Mouse (Mus musculus): ENCODE measurements around the gene Ehbp1l1. TPM values are rescaled to one million over a fixed set of nuclear protein-coding genes. Genes with fewer than 3 reads are reported as not detected.
A peak's percentile ranks its signal among the peaks of the same experiment; 100 is the strongest.

Ehbp1l1 gene
- polyA plus RNA-seq, 1 experiment = 105 TPM

DNA sequence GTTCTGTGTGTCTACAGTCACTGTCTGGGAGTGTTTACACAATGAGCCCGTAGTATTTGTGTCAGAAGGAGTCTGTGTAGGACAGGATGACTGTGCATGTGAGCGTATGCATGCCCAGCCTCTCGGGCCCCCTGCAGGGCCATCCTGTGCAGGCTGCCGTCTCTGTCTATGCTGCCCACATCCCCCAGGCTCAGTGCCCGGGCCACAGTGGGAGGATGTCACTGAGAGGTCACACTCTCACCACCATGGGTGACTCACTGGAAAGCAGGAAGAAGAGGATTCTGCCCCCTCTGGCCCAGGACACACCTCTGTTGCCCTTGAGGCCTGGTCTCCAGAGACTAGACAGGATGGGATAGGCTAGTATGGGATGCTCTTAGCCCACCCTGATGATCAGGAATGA, 17.5 kb upstream of the Ehbp1l1 start:
- H3K4me3 ChIP-seq (ENCODE audit: control insufficient read depth, low read depth, low read length) = no peak overlapping the region
- H3K27me3 ChIP-seq (ENCODE audit: control insufficient read depth, insufficient read depth, low read length) = no peaks in the 10 kb centered on the region
- no peak for TF ChIP-seq POLR2A (IDR thresholded peaks at IDR 0.05; ENCODE audit: control insufficient read depth, low read depth, low read length)
- TF ChIP-seq CTCF (IDR thresholded peaks at IDR 0.05; ENCODE audit: control insufficient read depth, insufficient read depth, insufficient replicate concordance, low read depth, low read length) = no peak
- peaks cover 40% of the 10 kb centered on the region for H3K4me1 ChIP-seq (ENCODE audit: control insufficient read depth, insufficient read depth, low read length)
- H3K27ac ChIP-seq (ENCODE audit: control insufficient read depth, insufficient read depth, low read depth, low read length) = no peak overlapping the region
- H3K36me3 ChIP-seq (ENCODE audit: control insufficient read depth, insufficient read depth, low read length) = no peaks in the 10 kb centered on the region

GRCm38 (mm10) chr19:5742241-5742641, 16.1 kb upstream of the Ehbp1l1 start:
- Histone ChIP-seq H3K36me3 (ENCODE audit: control insufficient read depth, insufficient read depth, low read length) (no peaks in the 10 kb centered on the region), H3K27me3 (ENCODE audit: control insufficient read depth, insufficient read depth, low read length) (no peaks in the 10 kb centered on the region), H3K4me1 (ENCODE audit: control insufficient read depth, insufficient read depth, low read length) (peaks cover 40% of the 10 kb centered on the region), H3K27ac (ENCODE audit: control insufficient read depth, insufficient read depth, low read depth, low read length) (no peak overlapping the region), H3K4me3 (ENCODE audit: control insufficient read depth, low read depth, low read length) (peak overlapping the region; percentile 67)
- TF ChIP-seq CTCF (IDR thresholded peaks at IDR 0.05; ENCODE audit: control insufficient read depth, insufficient read depth, insufficient replicate concordance, low read depth, low read length) (no peak), POLR2A (IDR thresholded peaks at IDR 0.05; ENCODE audit: control insufficient read depth, low read depth, low read length) (no peak)

DNA sequence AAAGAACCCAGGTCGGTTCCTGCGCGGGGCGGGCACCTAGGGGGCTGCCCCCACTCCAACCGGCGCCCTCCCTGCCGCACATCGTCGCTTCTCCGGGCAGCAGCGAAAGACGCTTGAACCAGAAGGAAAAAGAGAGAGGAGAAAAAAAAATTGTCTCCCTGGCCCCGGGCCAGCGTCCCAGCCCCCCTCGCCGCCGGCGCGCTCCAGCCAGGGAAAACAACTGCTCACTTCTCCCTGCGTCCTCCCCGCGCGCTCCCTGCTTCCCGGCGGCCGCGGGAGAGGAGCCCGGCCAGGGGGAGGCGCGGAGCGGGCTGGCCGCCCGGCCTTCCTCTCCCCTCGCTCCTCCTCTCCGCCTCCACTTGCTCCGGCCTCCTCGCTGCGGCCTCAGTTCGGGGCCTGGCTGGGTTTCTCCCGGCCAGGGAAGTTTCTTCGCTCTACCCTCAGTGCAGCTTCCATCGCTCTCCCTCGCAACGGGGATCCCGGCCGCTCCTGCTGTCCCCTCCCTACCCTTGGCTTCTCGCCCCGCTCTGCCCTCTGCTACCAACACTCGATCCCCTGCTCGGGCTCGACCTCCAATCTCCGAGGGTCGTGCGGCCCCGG, 15.6 kb upstream of the Ehbp1l1 start:
- Histone ChIP-seq H3K4me1 (ENCODE audit: control insufficient read depth, insufficient read depth, low read length) (peaks cover 40% of the 10 kb centered on the region), H3K27me3 (ENCODE audit: control insufficient read depth, insufficient read depth, low read length) (no peaks in the 10 kb centered on the region), H3K4me3 (ENCODE audit: control insufficient read depth, low read depth, low read length) (peak overlapping the region; percentile 67), H3K36me3 (ENCODE audit: control insufficient read depth, insufficient read depth, low read length) (no peaks in the 10 kb centered on the region), H3K27ac (ENCODE audit: control insufficient read depth, insufficient read depth, low read depth, low read length) (peak overlapping the region; percentile 55; the same call in 1 of the 2 replicates)
- TF ChIP-seq CTCF (IDR thresholded peaks at IDR 0.05; ENCODE audit: control insufficient read depth, insufficient read depth, insufficient replicate concordance, low read depth, low read length) = no peak
- no peak for TF ChIP-seq POLR2A (IDR thresholded peaks at IDR 0.05; ENCODE audit: control insufficient read depth, low read depth, low read length)

GRCm38 (mm10) chr19:5740320-5741317, 14.5 kb upstream of the Ehbp1l1 start, which contains the start of gene Ltbp3:
Gene Ltbp3, plus strand, starts transcription at chr19:5740904.
- peak within 1 kb of the TSS; percentile 55; the same call in 1 of the 2 replicates for H3K27ac ChIP-seq (ENCODE audit: control insufficient read depth, insufficient read depth, low read depth, low read length)
- H3K27me3 ChIP-seq (ENCODE audit: control insufficient read depth, insufficient read depth, low read length) = no peaks in the 10 kb centered on the region

GRCm38 (mm10) chr19:5739446-5739845, 13.3 kb upstream of the Ehbp1l1 start:
- Histone ChIP-seq H3K4me3 (ENCODE audit: control insufficient read depth, low read depth, low read length) (no peak overlapping the region), H3K27me3 (ENCODE audit: control insufficient read depth, insufficient read depth, low read length) (no peaks in the 10 kb centered on the region), H3K27ac (ENCODE audit: control insufficient read depth, insufficient read depth, low read depth, low read length) (no peak overlapping the region)

More at GRCm38 (mm10) chr19:5740320-5741317, 14.5 kb upstream of the Ehbp1l1 start, which contains the start of gene Ltbp3:
- H3K4me1 ChIP-seq (ENCODE audit: control insufficient read depth, insufficient read depth, low read length) = peaks cover 36% of the 10 kb centered on the region
- H3K4me3 ChIP-seq (ENCODE audit: control insufficient read depth, low read depth, low read length) = peak within 1 kb of the TSS; percentile 67
- no peaks in the 10 kb centered on the region for H3K36me3 ChIP-seq (ENCODE audit: control insufficient read depth, insufficient read depth, low read length)
- TF ChIP-seq CTCF (IDR thresholded peaks at IDR 0.05; ENCODE audit: control insufficient read depth, insufficient read depth, insufficient replicate concordance, low read depth, low read length) = no peak
- no peak for TF ChIP-seq POLR2A (IDR thresholded peaks at IDR 0.05; ENCODE audit: control insufficient read depth, low read depth, low read length)

DNA sequence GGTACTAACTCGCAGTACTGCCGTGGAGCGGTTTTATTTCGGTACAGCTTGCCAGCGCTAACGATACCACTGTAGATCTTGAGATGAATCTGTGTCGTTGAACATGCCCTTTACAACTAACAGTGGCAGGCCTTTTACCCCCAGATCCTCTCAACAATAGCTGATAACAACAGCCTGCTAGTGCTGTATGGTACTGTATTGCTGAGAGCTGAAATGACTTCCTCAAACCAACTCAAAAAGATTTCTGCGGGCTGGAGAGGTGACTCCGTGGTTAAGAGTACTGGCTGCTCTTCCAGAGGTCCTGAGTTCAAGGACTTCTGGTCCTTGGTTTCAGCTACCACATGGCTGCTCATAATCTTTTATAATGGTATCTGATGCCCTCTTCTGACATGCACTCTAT, 8.2 kb upstream of the Ehbp1l1 start:
- TF ChIP-seq CTCF (IDR thresholded peaks at IDR 0.05; ENCODE audit: control insufficient read depth, insufficient read depth, insufficient replicate concordance, low read depth, low read length) (no peak), POLR2A (IDR thresholded peaks at IDR 0.05; ENCODE audit: control insufficient read depth, low read depth, low read length) (no peak)
- Histone ChIP-seq H3K36me3 (ENCODE audit: control insufficient read depth, insufficient read depth, low read length) (no peaks in the 10 kb centered on the region), H3K27ac (ENCODE audit: control insufficient read depth, insufficient read depth, low read depth, low read length) (no peak overlapping the region), H3K4me1 (ENCODE audit: control insufficient read depth, insufficient read depth, low read length) (peaks cover 16% of the 10 kb centered on the region), H3K4me3 (ENCODE audit: control insufficient read depth, low read depth, low read length) (no peak overlapping the region), H3K27me3 (ENCODE audit: control insufficient read depth, insufficient read depth, low read length) (no peaks in the 10 kb centered on the region)

More at GRCm38 (mm10) chr19:5739446-5739845, 13.3 kb upstream of the Ehbp1l1 start:
- H3K36me3 ChIP-seq (ENCODE audit: control insufficient read depth, insufficient read depth, low read length) = no peaks in the 10 kb centered on the region
- H3K4me1 ChIP-seq (ENCODE audit: control insufficient read depth, insufficient read depth, low read length) = peaks cover 32% of the 10 kb centered on the region
- TF ChIP-seq CTCF (IDR thresholded peaks at IDR 0.05; ENCODE audit: control insufficient read depth, insufficient read depth, insufficient replicate concordance, low read depth, low read length) = no peak
